Mouse (Mus musculus) embryonic fibroblast, embryonic 13.5 days (primary cell): ENCODE measurements around the gene Prkaa2.

Source experiments
- CTCF ChIP-seq: IDR thresholded peaks from 2 replicates; pipeline ENCODE4 v1.5.1; 2011; ENCODE audit warnings: mild to moderate bottlenecking, control low read depth, low read length, moderate library complexity, borderline replicate concordance; ENCODE audit not compliant: insufficient read depth
- POLR2A ChIP-seq: IDR thresholded peaks from 2 replicates; pipeline ENCODE4 v1.6.1; 2011; ENCODE audit warnings: low read depth, mild to moderate bottlenecking, control low read depth, low read length, moderate library complexity

DNA sequence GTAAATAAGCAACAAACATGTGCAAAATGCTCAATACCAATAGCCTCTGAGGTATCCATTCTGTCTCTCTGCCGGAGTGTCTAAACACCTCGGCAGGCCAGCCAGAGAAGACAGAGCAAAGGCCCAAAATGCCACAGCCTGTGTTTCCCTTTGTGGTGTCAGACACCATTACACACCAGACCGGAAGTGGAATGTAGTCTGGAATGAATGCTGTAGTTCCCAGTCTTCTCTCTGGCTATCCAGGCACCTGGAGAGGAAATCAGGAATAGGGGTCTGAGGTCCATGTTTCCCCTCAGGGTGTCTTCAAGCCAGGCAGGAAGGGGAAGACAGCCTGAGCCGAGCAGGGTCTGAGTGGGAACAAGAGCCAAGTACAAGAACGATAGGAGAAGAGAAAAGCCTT is 19.3 kb downstream of the Prkaa2 start:
- TF ChIP-seq POLR2A = no peak
- no peak for TF ChIP-seq CTCF
